8 mouse cellular contexts compared by ENCODE assay signal in the genomic region with DNA sequence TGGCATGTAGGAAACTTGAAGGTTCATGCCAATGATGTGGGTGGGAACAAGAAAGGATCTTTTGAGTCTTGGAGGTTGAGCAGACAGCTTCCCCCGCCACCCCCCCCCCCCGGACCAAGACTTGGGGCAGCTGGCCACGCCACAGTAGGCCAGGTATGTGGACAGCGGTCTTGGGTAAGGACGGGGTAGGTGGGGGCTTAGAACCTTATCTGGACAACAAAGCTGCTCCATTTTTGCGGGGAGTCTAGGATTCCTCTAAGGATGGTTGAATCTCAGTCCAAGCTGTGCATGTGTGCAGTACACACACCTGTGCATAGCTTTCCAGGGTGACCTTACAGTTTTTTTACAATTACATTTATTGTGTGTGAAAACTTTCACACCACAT. TPM values are rescaled to one million over a fixed set of nuclear protein-coding genes. Genes with fewer than 3 reads are reported as not detected.
A peak's percentile ranks its signal among the peaks of the same experiment; 100 is the strongest.
DNase-seq lines count a peak whose midpoint lies in the region; ATAC-seq and TF ChIP-seq lines count a peak whose summit lies in the region.

No protein-coding gene starts in this region.

- H3K36me3 ChIP-seq in heart, embryonic 13.5 days: peaks cover 33% of the 10 kb centered on the region
- H3K36me3 ChIP-seq in hindbrain, embryonic 11.5 days (ENCODE audit: control insufficient read depth, insufficient read depth, low read length): no peaks in the 10 kb centered on the region
- peaks cover 39% of the 10 kb centered on the region for H3K36me3 ChIP-seq in midbrain, embryonic 10.5 days

- H3K4me1 ChIP-seq in heart, embryonic 13.5 days: peaks cover 12% of the 10 kb centered on the region; the same call in 1 of the 2 replicates
- H3K4me1 ChIP-seq in bone marrow, adult 2 months (ENCODE audit: control insufficient read depth, insufficient read depth, low read length): no peaks in the 10 kb centered on the region; the same call in 1 of the 2 replicates
- H3K4me1 ChIP-seq in hindbrain, embryonic 11.5 days (replicated peaks; ENCODE audit: control insufficient read depth, insufficient read depth, low read length): peaks cover 3% of the 10 kb centered on the region; the same call in 1 of the 2 replicates
- peaks cover 12% of the 10 kb centered on the region for H3K4me1 ChIP-seq in midbrain, embryonic 10.5 days

- H3K27ac ChIP-seq in heart, embryonic 13.5 days (replicated peaks): no peak overlapping the region
- no peak overlapping the region for H3K27ac ChIP-seq in bone marrow, adult 2 months (ENCODE audit: control insufficient read depth, insufficient read depth, low read depth, low read length, poor library complexity)
- no peak overlapping the region for H3K27ac ChIP-seq in hindbrain, embryonic 11.5 days (ENCODE audit: low read depth, low read length)
- H3K27ac ChIP-seq in midbrain, embryonic 10.5 days (replicated peaks): peak overlapping the region; percentile 73

- H3K9ac ChIP-seq in heart, embryonic 13.5 days: peak overlapping the region; percentile 78
- peak overlapping the region; percentile 61 for H3K9ac ChIP-seq in hindbrain, embryonic 11.5 days (ENCODE audit: low read depth, low read length)

- H3K4me3 ChIP-seq in heart, embryonic 13.5 days: peak overlapping the region; percentile 57
- H3K4me3 ChIP-seq in bone marrow, adult 2 months (replicated peaks; ENCODE audit: control insufficient read depth, low read depth, low read length): peak overlapping the region; percentile 58
- H3K4me3 ChIP-seq in hindbrain, embryonic 11.5 days (ENCODE audit: low read depth, low read length): peak overlapping the region; percentile 35
- H3K4me3 ChIP-seq in midbrain, embryonic 10.5 days: peak overlapping the region; percentile 62

- no peak for TF ChIP-seq CTCF in bone marrow, adult 2 months (IDR thresholded peaks at IDR 0.05; ENCODE audit: control insufficient read depth, insufficient read depth, low read length)

- 29% methylated on average over 6 of the region's 6 CpGs for WGBS in heart, embryonic 13.5 days
- 32% methylated on average over 6 of the region's 6 CpGs for WGBS in bone marrow, adult 2 months
- 27% methylated on average over 6 of the region's 6 CpGs for WGBS in hindbrain, embryonic 11.5 days
- 36% methylated on average over 6 of the region's 6 CpGs for WGBS in midbrain, embryonic 10.5 days

- no peak for ATAC-seq in heart, embryonic 13.5 days (ENCODE audit: extremely low read depth, insufficient number of reproducible peaks, low FRiP score, low TSS enrichment)
- ATAC-seq in hindbrain, embryonic 11.5 days (ENCODE audit: low FRiP score): peak; percentile 53

- DNase-seq in heart, adult 11 months: no peak
- no peak for DNase-seq in hindbrain, embryonic 11.5 days (ENCODE audit: low spot score)
- no peak for DNase-seq in midbrain, embryonic 10.5 days (ENCODE audit: low spot score)
- no peak for DNase-seq in right cerebral cortex, postnatal 10 days (ENCODE audit: low spot score in 2 of 2)
- no peak for DNase-seq in thymus, postnatal 4 days
- DNase-seq in adrenal gland, adult 2 months: no peak

- no peak for TF ChIP-seq POLR2A in bone marrow, adult 2 months (IDR thresholded peaks at IDR 0.05; ENCODE audit: borderline replicate concordance, control insufficient read depth, low read depth, low read length)

- H3K27me3 ChIP-seq in heart, embryonic 13.5 days (replicated peaks): peaks cover 39% of the 10 kb centered on the region
- no peaks in the 10 kb centered on the region for H3K27me3 ChIP-seq in hindbrain, embryonic 11.5 days (ENCODE audit: control insufficient read depth, insufficient read depth, low read length)
- peaks cover 39% of the 10 kb centered on the region for H3K27me3 ChIP-seq in midbrain, embryonic 10.5 days (ENCODE audit: low read depth, poor library complexity, severe bottlenecking)

- peak overlapping the region; percentile 96 for H3K4me2 ChIP-seq in heart, embryonic 13.5 days
- H3K4me2 ChIP-seq in hindbrain, embryonic 11.5 days (replicated peaks; ENCODE audit: low read depth, low read length): peak overlapping the region; percentile 93

- 0 out of 2 replicates have a peak, but pooled peaks cover 4% of the 10 kb centered on the region for H3K9me3 ChIP-seq in heart, embryonic 13.5 days
- no peaks in the 10 kb centered on the region for H3K9me3 ChIP-seq in hindbrain, embryonic 11.5 days (ENCODE audit: control insufficient read depth, low read length)
- 0 out of 2 replicates have a peak, but pooled peaks cover 6% of the 10 kb centered on the region for H3K9me3 ChIP-seq in midbrain, embryonic 10.5 days (replicated peaks)

RNA-seq across cellular contexts. Expression of gene Spata32, which starts 0.3 kb away (rescaled TPM):
- not detected in 2 replicates for polyA plus RNA-seq in heart, embryonic 13.5 days (2015; fragmentation: Nextera tagmentation; extraction: Ambion mirVana)
- polyA plus RNA-seq in bone marrow, adult 2 months (2011; ENCODE audit: insufficient read depth, insufficient read length, low replicate concordance, missing spikeins): not detected in 2 replicates
- not detected in 2 replicates for polyA plus RNA-seq in hindbrain, embryonic 11.5 days (2014; fragmentation: Nextera tagmentation; extraction: Ambion mirVana)
- not detected in 2 replicates for polyA plus RNA-seq in midbrain, embryonic 10.5 days (2016; fragmentation: Nextera tagmentation; extraction: Ambion mirVana)
- not detected for total RNA-seq in adrenal gland, adult 2 months (2021)
- not detected in 2 replicates for polyA plus RNA-seq in adrenal gland, adult 2 months (2012; rRNA removed)

RNA-seq across cellular contexts. Expression of gene 1700023F06Rik, which starts 10.2 kb away (rescaled TPM):
- polyA plus RNA-seq in heart, embryonic 13.5 days (2015; fragmentation: Nextera tagmentation; extraction: Ambion mirVana): not detected in 2 replicates
- not detected in 2 replicates for polyA plus RNA-seq in bone marrow, adult 2 months (2011; ENCODE audit: insufficient read depth, insufficient read length, low replicate concordance, missing spikeins)
- 0.25 and 0.27 TPM in 2 replicates for polyA plus RNA-seq in hindbrain, embryonic 11.5 days (2014; fragmentation: Nextera tagmentation; extraction: Ambion mirVana)
- polyA plus RNA-seq in midbrain, embryonic 10.5 days (2016; fragmentation: Nextera tagmentation; extraction: Ambion mirVana): 0.10 and 0.11 TPM in 2 replicates
- total RNA-seq in adrenal gland, adult 2 months (2021): under 1 TPM; 0.45 to 0.52 TPM
- 1.4 and 2.1 TPM in 2 replicates for polyA plus RNA-seq in adrenal gland, adult 2 months (2012; rRNA removed)

RNA-seq across cellular contexts. Expression of gene Fmnl1, which starts 47.6 kb away (rescaled TPM):
- polyA plus RNA-seq in heart, embryonic 13.5 days (2015; fragmentation: Nextera tagmentation; extraction: Ambion mirVana): 2.0 and 2.6 TPM in 2 replicates
- polyA plus RNA-seq in bone marrow, adult 2 months (2011; ENCODE audit: insufficient read depth, insufficient read length, low replicate concordance, missing spikeins): 42.0 and 121 TPM in 2 replicates
- polyA plus RNA-seq in hindbrain, embryonic 11.5 days (2014; fragmentation: Nextera tagmentation; extraction: Ambion mirVana): 0.91 and 1.1 TPM in 2 replicates
- 1.1 and 1.2 TPM in 2 replicates for polyA plus RNA-seq in midbrain, embryonic 10.5 days (2016; fragmentation: Nextera tagmentation; extraction: Ambion mirVana)
- total RNA-seq in adrenal gland, adult 2 months (2021): 10 to 100 TPM; 18.9 to 24.2 TPM
- 16.3 and 19.2 TPM in 2 replicates for polyA plus RNA-seq in adrenal gland, adult 2 months (2012; rRNA removed)

RNA-seq across cellular contexts. Expression of gene Map3k14, which starts 48.8 kb away (rescaled TPM):
- 1.8 and 1.9 TPM in 2 replicates for polyA plus RNA-seq in heart, embryonic 13.5 days (2015; fragmentation: Nextera tagmentation; extraction: Ambion mirVana)
- 3.4 and 12.1 TPM in 2 replicates for polyA plus RNA-seq in bone marrow, adult 2 months (2011; ENCODE audit: insufficient read depth, insufficient read length, low replicate concordance, missing spikeins)
- polyA plus RNA-seq in hindbrain, embryonic 11.5 days (2014; fragmentation: Nextera tagmentation; extraction: Ambion mirVana): 3.0 and 3.3 TPM in 2 replicates
- polyA plus RNA-seq in midbrain, embryonic 10.5 days (2016; fragmentation: Nextera tagmentation; extraction: Ambion mirVana): 4.4 and 5.4 TPM in 2 replicates
- total RNA-seq in adrenal gland, adult 2 months (2021): 1 to 10 TPM; 5.3 to 9.7 TPM
- 12.6 and 18.2 TPM in 2 replicates for polyA plus RNA-seq in adrenal gland, adult 2 months (2012; rRNA removed)
